ENCODE assay signal across 11 mouse cellular contexts in the genomic region with DNA sequence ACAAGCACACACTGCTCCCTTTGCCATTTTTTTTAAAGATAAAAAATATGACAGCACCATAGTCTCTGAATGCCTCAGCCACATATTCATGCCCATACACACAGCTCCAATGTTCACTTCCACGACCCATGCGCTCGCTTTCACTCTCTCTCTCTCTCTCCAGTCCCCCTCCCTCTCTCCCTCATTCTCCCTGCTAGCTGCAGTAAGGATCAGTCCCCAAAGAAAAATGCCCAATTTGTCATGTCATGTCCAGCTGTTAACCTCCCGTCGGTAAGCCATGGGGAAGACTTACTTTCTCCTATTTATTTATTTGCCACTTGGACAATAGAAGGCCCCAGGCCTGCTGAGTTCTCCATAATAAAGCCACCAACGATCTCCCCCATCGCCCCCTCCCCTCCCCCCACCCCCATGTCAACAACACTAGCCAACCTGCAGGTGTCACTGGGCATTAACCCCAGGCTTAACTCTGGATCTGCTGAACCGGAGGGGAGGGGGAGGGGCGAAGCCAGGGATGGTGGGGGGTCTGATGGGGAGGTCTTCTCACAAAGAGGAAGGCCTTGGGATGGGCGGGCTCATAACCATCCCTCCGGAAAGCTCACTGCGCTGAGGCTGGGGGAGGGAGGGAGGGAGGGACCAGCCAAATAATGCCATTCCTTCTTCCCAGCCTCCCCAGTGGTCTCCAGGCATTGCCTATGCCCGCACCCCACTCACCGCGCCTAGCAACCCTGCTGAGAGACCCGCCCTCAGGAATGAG.
DNase-seq lines count a peak whose midpoint lies in the region; ATAC-seq and TF ChIP-seq lines count a peak whose summit lies in the region.
"Had no signal": no experiment of that assay in that cellular context is flagged by ENCODE, and none has a peak within 500 bp of the region (broad histone marks: within the 10 kb centered on the region; RNA-seq: fewer than 3 reads in every experiment).

No protein-coding gene starts in this region.

- TF ChIP-seq CTCF in kidney, postnatal 0 days (IDR thresholded peaks at IDR 0.05; ENCODE audit: low read depth): no peak

- no peaks in the 10 kb centered on the region for H3K36me3 ChIP-seq in kidney, postnatal 0 days (ENCODE audit: insufficient read depth, low read length)
- no peaks in the 10 kb centered on the region for H3K36me3 ChIP-seq in hindbrain, embryonic 14.5 days (replicated peaks; ENCODE audit: control insufficient read depth, insufficient read depth)
- H3K36me3 ChIP-seq: G1E had no signal

- DNase-seq in kidney, postnatal 0 days (ENCODE audit: low spot score): peak; percentile 79
- DNase-seq in kidney, adult 9 months: no peak
- peak; percentile 87 for DNase-seq in embryo, embryonic 11 days
- DNase-seq in hindbrain, embryonic 14.5 days (ENCODE audit: low spot score): peak; percentile 44
- DNase-seq in neural tube, embryonic 10.5 days (ENCODE audit: extremely low spot score, low spot score): peak; percentile 82
- DNase-seq in urinary bladder, adult 2 months (ENCODE audit: low spot score): no peak
- no peak for DNase-seq in cerebellum, postnatal 25 days
- DNase-seq in lung, postnatal 10 days: no peak
- DNase-seq: kidney, adult 8-10 months had no signal

- H3K27me3 ChIP-seq in kidney, postnatal 0 days (ENCODE audit: insufficient read depth, low read length): no peaks in the 10 kb centered on the region
- H3K27me3 ChIP-seq in hindbrain, embryonic 14.5 days (ENCODE audit: control insufficient read depth, insufficient read depth, low read length): peaks cover 81% of the 10 kb centered on the region

- ATAC-seq in kidney, postnatal 0 days (replicated peaks; ENCODE audit: low FRiP score, low read depth): peak; percentile 88
- ATAC-seq in hindbrain, embryonic 14.5 days (ENCODE audit: low FRiP score): peak; percentile 80

- 0 out of 2 replicates have a peak, but pooled peaks cover 6% of the 10 kb centered on the region for H3K4me1 ChIP-seq in kidney, postnatal 0 days (replicated peaks; ENCODE audit: insufficient read depth, low read length)
- H3K4me1 ChIP-seq in hindbrain, embryonic 14.5 days (replicated peaks; ENCODE audit: control insufficient read depth, insufficient read depth, low read length): peaks cover 24% of the 10 kb centered on the region

- WGBS in kidney, postnatal 0 days: 15% methylated on average over 12 of the region's 16 CpGs
- WGBS in hindbrain, embryonic 14.5 days: 1% methylated on average over 16 of the region's 16 CpGs

- no peak overlapping the region for H3K27ac ChIP-seq in kidney, postnatal 0 days
- no peak overlapping the region; the same call in 1 of the 2 replicates for H3K27ac ChIP-seq in hindbrain, embryonic 14.5 days

- no peaks in the 10 kb centered on the region for H3K9me3 ChIP-seq in kidney, postnatal 0 days (replicated peaks; ENCODE audit: low read length)
- H3K9me3 ChIP-seq in hindbrain, embryonic 14.5 days (ENCODE audit: control insufficient read depth, low read length): 0 out of 2 replicates have a peak, but pooled peaks cover 3% of the 10 kb centered on the region
- H3K9me3 ChIP-seq: G1E had no signal

- H3K4me3 ChIP-seq in kidney, postnatal 0 days (replicated peaks; ENCODE audit: low read depth, low read length): no peak overlapping the region
- no peak overlapping the region for H3K4me3 ChIP-seq in hindbrain, embryonic 14.5 days (replicated peaks; ENCODE audit: low read length)
- H3K4me3 ChIP-seq: myocyte had no signal

- peak overlapping the region; percentile 30 for H3K4me2 ChIP-seq in kidney, postnatal 0 days (ENCODE audit: low read length)
- peak overlapping the region; percentile 30 for H3K4me2 ChIP-seq in hindbrain, embryonic 14.5 days (replicated peaks)

- no peak overlapping the region for H3K9ac ChIP-seq in kidney, postnatal 0 days (ENCODE audit: low read depth, low read length)
- no peak overlapping the region for H3K9ac ChIP-seq in hindbrain, embryonic 14.5 days

Comparison
In these comparisons a context has a peak if more than half of its experiments do, and no peak if none do; other contexts are left out.
1. DNase-seq: peak in kidney, postnatal 0 days (single experiment), embryo, embryonic 11 days (single experiment), hindbrain, embryonic 14.5 days (single experiment) and neural tube, embryonic 10.5 days (single experiment); none in kidney, adult 9 months (single experiment), urinary bladder, adult 2 months (single experiment), cerebellum, postnatal 25 days (0 of 2) and lung, postnatal 10 days (single experiment).